Mouse (Mus musculus): ENCODE data around the gene Klhl10. TPM values are rescaled to one million over a fixed set of nuclear protein-coding genes. Genes with fewer than 3 reads are reported as not detected.

Klhl10 gene
- polyA plus RNA-seq, 1 experiment from 2014 or later = 0.77 TPM

GRCm38 (mm10) chr11:100472935-100473295 lies 31.2 kb downstream of the Klhl10 start:
- peaks cover 16% of the 10 kb centered on the region for H3K36me3 ChIP-seq
- no peaks in the 10 kb centered on the region for H3K9me3 ChIP-seq
- no peak overlapping the region for H3K9ac ChIP-seq
- WGBS = 37% methylated on average over 5 of the region's 5 CpGs
- no peak overlapping the region; the same call in 1 of the 2 replicates for H3K27ac ChIP-seq (replicated peaks)
- H3K4me2 ChIP-seq = peak overlapping the region; percentile 76
- peak overlapping the region; percentile 88 for H3K4me3 ChIP-seq
- ATAC-seq (ENCODE audit: low FRiP score, low read depth) = peak; percentile 27
- H3K4me1 ChIP-seq (replicated peaks) = peaks cover 27% of the 10 kb centered on the region
- H3K27me3 ChIP-seq = no peaks in the 10 kb centered on the region

GRCm38 (mm10) chr11:100476281-100476680 lies 34.6 kb downstream of the Klhl10 start:
- Histone ChIP-seq H3K4me2 (no peak overlapping the region), H3K27ac (replicated peaks) (no peak overlapping the region), H3K36me3 (peaks cover 47% of the 10 kb centered on the region), H3K27me3 (no peaks in the 10 kb centered on the region), H3K4me1 (replicated peaks) (peaks cover 1% of the 10 kb centered on the region; the same call in 1 of the 2 replicates), H3K9me3 (no peaks in the 10 kb centered on the region), H3K4me3 (no peak overlapping the region), H3K9ac (no peak overlapping the region)
- ATAC-seq (ENCODE audit: low FRiP score, low read depth) = no peak
- WGBS = 95% methylated on average over 5 of the region's 5 CpGs

GRCm38 (mm10) chr11:100479152-100479551 lies 37.4 kb downstream of the Klhl10 start:
- peaks cover 75% of the 10 kb centered on the region for H3K36me3 ChIP-seq
- no peaks in the 10 kb centered on the region for H3K27me3 ChIP-seq
- H3K4me1 ChIP-seq (replicated peaks) = no peaks in the 10 kb centered on the region
- no peak overlapping the region for H3K4me2 ChIP-seq
- no peak overlapping the region for H3K9ac ChIP-seq
- 93% methylated on average over 7 of the region's 7 CpGs for WGBS
- H3K4me3 ChIP-seq = no peak overlapping the region
- ATAC-seq (ENCODE audit: low FRiP score, low read depth) = no peak
- no peak overlapping the region for H3K27ac ChIP-seq (replicated peaks)
- no peaks in the 10 kb centered on the region for H3K9me3 ChIP-seq

- H3K36me3 ChIP-seq = peaks cover 84% of the 10 kb centered on the region
- WGBS = 96% methylated on average over 3 of the region's 3 CpGs
- ATAC-seq (ENCODE audit: low FRiP score, low read depth) = no peak
- H3K27me3 ChIP-seq = no peaks in the 10 kb centered on the region
- H3K9me3 ChIP-seq = no peaks in the 10 kb centered on the region
- H3K9ac ChIP-seq = no peak overlapping the region
- no peak overlapping the region for H3K4me3 ChIP-seq
- no peak overlapping the region for H3K4me2 ChIP-seq
- no peak overlapping the region for H3K27ac ChIP-seq (replicated peaks)
- no peaks in the 10 kb centered on the region for H3K4me1 ChIP-seq (replicated peaks)
These were observed 42.7 kb downstream of the Klhl10 start for GRCm38 (mm10) chr11:100484461-100484860.

- Histone ChIP-seq H3K27ac (replicated peaks) (no peak overlapping the region), H3K4me1 (replicated peaks) (no peaks in the 10 kb centered on the region), H3K36me3 (peaks cover 86% of the 10 kb centered on the region), H3K4me3 (no peak overlapping the region), H3K9me3 (no peaks in the 10 kb centered on the region), H3K4me2 (no peak overlapping the region), H3K27me3 (no peaks in the 10 kb centered on the region), H3K9ac (no peak overlapping the region)
- no peak for ATAC-seq (ENCODE audit: low FRiP score, low read depth)
- 88% methylated on average over 8 of the region's 8 CpGs for WGBS
These were observed 44.3 kb downstream of the Klhl10 start for GRCm38 (mm10) chr11:100485801-100486538.

GRCm38 (mm10) chr11:100490951-100491350 lies 49.2 kb downstream of the Klhl10 start:
- H3K27ac ChIP-seq (replicated peaks) = no peak overlapping the region
- no peak for ATAC-seq (ENCODE audit: low FRiP score, low read depth)
- H3K4me2 ChIP-seq = no peak overlapping the region
- H3K9me3 ChIP-seq = no peaks in the 10 kb centered on the region
- WGBS = 92% methylated on average over 6 of the region's 6 CpGs
- H3K36me3 ChIP-seq = peaks cover 87% of the 10 kb centered on the region
- no peaks in the 10 kb centered on the region for H3K4me1 ChIP-seq (replicated peaks)
- no peaks in the 10 kb centered on the region for H3K27me3 ChIP-seq
- H3K4me3 ChIP-seq = no peak overlapping the region
- no peak overlapping the region for H3K9ac ChIP-seq

GRCm38 (mm10) chr11:100493771-100494170 lies 52.1 kb downstream of the Klhl10 start:
- no peaks in the 10 kb centered on the region for H3K9me3 ChIP-seq
- H3K4me1 ChIP-seq (replicated peaks) = no peaks in the 10 kb centered on the region
- no peak overlapping the region for H3K4me3 ChIP-seq
- no peak for ATAC-seq (ENCODE audit: low FRiP score, low read depth)
- no peak overlapping the region for H3K27ac ChIP-seq (replicated peaks)
- H3K36me3 ChIP-seq = peaks cover 94% of the 10 kb centered on the region
- H3K9ac ChIP-seq = no peak overlapping the region
- no peak overlapping the region for H3K4me2 ChIP-seq
- 92% methylated on average over 12 of the region's 12 CpGs for WGBS
- H3K27me3 ChIP-seq = no peaks in the 10 kb centered on the region

- Histone ChIP-seq H3K4me2 (no peak overlapping the region), H3K4me3 (no peak overlapping the region), H3K27ac (replicated peaks) (no peak overlapping the region), H3K9me3 (no peaks in the 10 kb centered on the region), H3K36me3 (peaks cover 83% of the 10 kb centered on the region), H3K9ac (no peak overlapping the region), H3K27me3 (no peaks in the 10 kb centered on the region), H3K4me1 (replicated peaks) (no peaks in the 10 kb centered on the region)
- ATAC-seq (ENCODE audit: low FRiP score, low read depth) = no peak
- WGBS = 85% methylated on average over 3 of the region's 3 CpGs
These were observed 58.5 kb downstream of the Klhl10 start for GRCm38 (mm10) chr11:100500241-100500640.

GRCm38 (mm10) chr11:100500651-100501050 lies 58.9 kb downstream of the Klhl10 start:
- no peak for ATAC-seq (ENCODE audit: low FRiP score, low read depth)
- no peak overlapping the region for H3K27ac ChIP-seq (replicated peaks)
- H3K9me3 ChIP-seq = no peaks in the 10 kb centered on the region
- WGBS = 88% methylated on average over 7 of the region's 7 CpGs
- no peak overlapping the region for H3K4me2 ChIP-seq
- no peaks in the 10 kb centered on the region for H3K4me1 ChIP-seq (replicated peaks)
- no peak overlapping the region for H3K9ac ChIP-seq
- H3K27me3 ChIP-seq = no peaks in the 10 kb centered on the region
- no peak overlapping the region for H3K4me3 ChIP-seq
- H3K36me3 ChIP-seq = peaks cover 82% of the 10 kb centered on the region

- Histone ChIP-seq H3K4me1 (replicated peaks) (no peaks in the 10 kb centered on the region), H3K9me3 (no peaks in the 10 kb centered on the region), H3K9ac (no peak overlapping the region), H3K36me3 (peaks cover 82% of the 10 kb centered on the region), H3K4me2 (no peak overlapping the region), H3K4me3 (no peak overlapping the region), H3K27ac (replicated peaks) (no peak overlapping the region), H3K27me3 (no peaks in the 10 kb centered on the region)
- ATAC-seq (ENCODE audit: low FRiP score, low read depth) = no peak
- 43% methylated on average over 6 of the region's 6 CpGs for WGBS
These were observed 59.6 kb downstream of the Klhl10 start for GRCm38 (mm10) chr11:100501321-100501720.

GRCm38 (mm10) chr11:100504990-100505660 lies 63.4 kb downstream of the Klhl10 start:
- peaks cover 78% of the 10 kb centered on the region for H3K36me3 ChIP-seq
- H3K9ac ChIP-seq = no peak overlapping the region
- WGBS = 96% methylated on average over 12 of the region's 12 CpGs
- no peaks in the 10 kb centered on the region for H3K4me1 ChIP-seq (replicated peaks)
- no peak overlapping the region for H3K4me3 ChIP-seq
- no peaks in the 10 kb centered on the region for H3K9me3 ChIP-seq
- no peak for ATAC-seq (ENCODE audit: low FRiP score, low read depth)
- no peak overlapping the region for H3K27ac ChIP-seq (replicated peaks)
- no peaks in the 10 kb centered on the region for H3K27me3 ChIP-seq
- H3K4me2 ChIP-seq = no peak overlapping the region

GRCm38 (mm10) chr11:100505997-100506396 lies 64.3 kb downstream of the Klhl10 start:
- Histone ChIP-seq H3K4me2 (no peak overlapping the region), H3K9ac (no peak overlapping the region), H3K27ac (replicated peaks) (no peak overlapping the region), H3K9me3 (no peaks in the 10 kb centered on the region), H3K27me3 (no peaks in the 10 kb centered on the region), H3K4me1 (replicated peaks) (no peaks in the 10 kb centered on the region), H3K4me3 (no peak overlapping the region), H3K36me3 (peaks cover 78% of the 10 kb centered on the region)
- ATAC-seq (ENCODE audit: low FRiP score, low read depth) = no peak
- WGBS = 97% methylated on average over 8 of the region's 8 CpGs

Data from hindbrain, embryonic 15.5 days (tissue).